Mouse (Mus musculus) forelimb bud, embryonic 11.5 days (tissue): ENCODE measurements around the gene Dnaaf1.

ENCODE experiments used
- DNase-seq: peaks from one replicate; pipeline ENCODE4 v3.0.0-alpha.2; 2012; ENCODE audit warnings: low read depth, low spot score

Dnaaf1 gene

GRCm38 (mm10) chr8:119571135-119571534 is 3.9 kb upstream of the Dnaaf1 start:
- no peak for DNase-seq

- DNase-seq = no peak
Observed at GRCm38 (mm10) chr8:119572411-119572810, 2.6 kb upstream of the Dnaaf1 start.

GRCm38 (mm10) chr8:119575366-119575726 is 311 bp downstream of the Dnaaf1 start:
- DNase-seq = no peak

DNA sequence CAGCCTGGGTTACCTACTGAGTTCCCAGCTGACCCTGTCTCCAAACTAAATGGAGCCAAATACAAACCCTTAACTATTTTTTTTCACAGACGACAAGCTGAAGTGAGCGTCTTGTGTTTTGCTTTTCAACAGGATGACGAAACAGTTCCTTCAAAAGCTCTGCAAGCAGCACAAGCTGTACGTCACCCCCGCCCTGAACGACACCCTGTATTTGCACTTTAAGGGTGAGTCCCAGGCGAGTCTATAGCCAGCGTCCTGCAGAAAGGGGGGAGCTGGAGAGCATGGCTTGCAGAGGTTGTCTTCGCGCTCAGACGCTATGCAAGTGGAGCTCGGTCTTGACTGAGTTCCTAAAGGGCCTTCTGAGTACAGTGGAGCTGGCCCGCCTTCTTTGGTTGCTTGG is 4.1 kb downstream of the Dnaaf1 start:
- DNase-seq = no peak

DNA sequence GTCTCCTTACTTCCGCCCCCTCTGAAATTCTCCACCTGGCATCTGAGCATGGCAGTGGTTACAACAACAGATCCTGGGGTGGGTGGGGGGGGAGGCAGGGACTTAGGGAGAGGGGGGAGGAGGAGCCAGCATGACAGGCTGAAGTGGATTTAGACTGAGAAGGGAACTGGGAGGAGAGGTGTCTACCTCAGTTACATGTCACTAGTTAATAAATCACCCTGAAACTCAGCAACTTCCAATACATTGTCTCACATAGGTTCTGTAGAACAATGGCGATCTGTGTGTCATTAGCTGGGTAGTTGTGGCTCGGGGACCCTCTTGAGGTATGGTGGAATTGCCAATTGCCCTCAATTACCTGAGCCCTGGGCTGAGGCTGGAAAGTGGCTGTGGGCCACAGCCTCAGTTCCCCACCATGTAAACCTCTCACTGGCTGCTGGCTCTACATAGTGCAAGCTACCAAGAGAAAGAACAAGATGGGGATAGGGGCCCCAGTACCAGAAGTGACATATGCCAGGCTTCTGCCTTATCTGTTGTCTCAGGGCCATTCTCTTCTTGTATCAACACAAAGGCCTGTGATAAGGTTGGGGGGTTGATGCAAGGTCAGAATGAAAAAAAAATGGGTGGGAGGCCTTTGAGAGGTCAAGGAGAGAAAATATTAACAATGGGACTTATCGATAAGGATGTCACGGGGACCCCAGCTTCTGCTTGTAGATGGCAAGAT is 5.6 kb downstream of the Dnaaf1 start:
- no peak for DNase-seq

DNA sequence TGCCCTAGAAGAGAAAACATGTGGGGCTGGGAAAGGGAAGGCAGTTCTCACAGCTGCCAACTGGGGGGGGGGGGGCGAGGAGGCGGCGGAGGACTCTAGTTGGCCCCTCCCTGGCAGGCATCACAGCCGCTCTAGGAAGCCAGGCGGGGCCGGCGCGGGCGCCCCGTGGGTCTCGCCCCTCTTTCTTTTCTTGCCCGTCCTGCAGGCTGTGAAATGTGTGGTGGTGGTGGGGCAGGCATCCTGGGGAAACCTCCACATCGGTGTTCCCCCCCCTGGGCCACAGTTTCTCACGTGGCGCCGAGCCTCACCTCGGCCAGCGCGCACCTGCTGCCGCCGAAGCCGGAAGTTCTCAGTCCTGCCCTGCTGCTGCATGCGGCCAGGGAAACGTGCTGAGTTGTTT is 10.9 kb downstream of the Dnaaf1 start:
- no peak for DNase-seq

DNA sequence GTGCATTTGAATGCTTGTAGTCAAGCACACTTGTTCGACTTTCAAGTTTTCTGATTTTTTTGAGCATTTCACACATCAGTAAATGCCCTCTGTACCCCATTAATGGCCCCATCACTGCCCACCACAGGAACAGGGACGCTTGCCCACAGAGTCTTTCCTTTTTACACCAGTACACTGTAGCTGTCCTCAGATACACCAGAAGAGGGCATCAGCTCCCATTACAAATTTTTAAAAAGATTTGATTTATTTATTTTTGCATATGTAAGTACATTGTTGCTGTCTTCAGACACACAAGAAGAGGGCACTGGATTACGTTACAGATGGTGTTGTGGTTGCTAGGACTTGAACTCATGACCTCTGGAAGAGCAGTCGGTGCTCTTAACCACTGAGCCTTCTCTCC is 13.3 kb downstream of the Dnaaf1 start:
- DNase-seq = no peak

GRCm38 (mm10) chr8:119588844-119589243 is 13.8 kb downstream of the Dnaaf1 start:
- DNase-seq = peak; percentile 68

- DNase-seq = no peak
Observed at GRCm38 (mm10) chr8:119590348-119590747, 15.3 kb downstream of the Dnaaf1 start.

GRCm38 (mm10) chr8:119591456-119591855 is 16.4 kb downstream of the Dnaaf1 start:
- no peak for DNase-seq

DNA sequence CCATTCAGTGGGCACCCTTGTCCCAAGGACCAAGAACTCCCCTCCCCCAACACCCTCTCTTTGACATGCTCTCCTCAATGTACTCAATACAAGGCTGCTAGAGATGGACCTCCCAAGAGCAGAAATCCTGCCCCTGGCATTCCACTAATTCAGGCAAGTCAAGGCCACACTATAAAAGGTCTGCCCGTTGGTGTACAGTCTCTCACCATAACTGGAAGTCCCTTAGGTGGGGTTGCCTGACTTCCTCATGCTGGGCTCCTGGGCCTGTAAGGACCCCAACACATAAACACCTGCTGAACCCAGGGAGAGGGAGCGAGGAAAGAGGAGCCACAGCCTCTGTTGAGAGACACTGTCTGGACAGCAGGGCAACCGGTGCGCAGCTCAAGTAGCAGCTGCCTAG is 28.7 kb downstream of the Dnaaf1 start:
- DNase-seq = no peak

DNA sequence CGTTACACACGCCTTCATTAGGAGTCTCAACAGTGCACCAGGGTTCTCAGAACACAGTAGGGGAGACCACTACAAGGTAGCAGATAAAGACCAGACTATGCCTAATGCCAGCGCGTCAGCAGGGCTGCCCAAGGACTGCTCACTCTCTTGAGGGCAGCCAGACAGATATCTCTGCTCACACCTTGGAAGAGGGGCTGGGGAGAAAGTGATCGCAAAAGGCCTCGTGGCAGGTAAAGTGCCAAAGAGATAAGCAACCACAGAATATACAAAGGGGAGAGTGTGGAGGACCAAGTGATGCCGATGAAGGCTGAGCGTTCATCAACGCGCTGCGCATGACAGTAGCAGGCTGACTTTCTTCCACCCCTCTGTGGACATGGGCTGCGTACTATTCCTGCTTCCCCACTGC is 29.4 kb downstream of the Dnaaf1 start:
- DNase-seq = no peak

- peak; percentile 91 for DNase-seq
Observed at GRCm38 (mm10) chr8:119604996-119605395, 30.0 kb downstream of the Dnaaf1 start, which contains the start of gene Taf1c. Gene Taf1c, minus strand, starts transcription at chr8:119605222.

GRCm38 (mm10) chr8:119606224-119606623 is 31.2 kb downstream of the Dnaaf1 start:
- no peak for DNase-seq

GRCm38 (mm10) chr8:119612471-119612870 is 37.4 kb downstream of the Dnaaf1 start, which contains the start of gene Adad2:
Gene Adad2, plus strand, starts transcription at chr8:119612747.
- no peak for DNase-seq

- DNase-seq = no peak
Observed at GRCm38 (mm10) chr8:119615096-119615495, 40.1 kb downstream of the Dnaaf1 start.

- no peak for DNase-seq
Observed at GRCm38 (mm10) chr8:119616358-119616757, 41.3 kb downstream of the Dnaaf1 start.

- no peak for DNase-seq
Observed at GRCm38 (mm10) chr8:119616811-119617210, 41.8 kb downstream of the Dnaaf1 start.

GRCm38 (mm10) chr8:119617586-119617985 is 42.6 kb downstream of the Dnaaf1 start:
- DNase-seq = no peak

DNA sequence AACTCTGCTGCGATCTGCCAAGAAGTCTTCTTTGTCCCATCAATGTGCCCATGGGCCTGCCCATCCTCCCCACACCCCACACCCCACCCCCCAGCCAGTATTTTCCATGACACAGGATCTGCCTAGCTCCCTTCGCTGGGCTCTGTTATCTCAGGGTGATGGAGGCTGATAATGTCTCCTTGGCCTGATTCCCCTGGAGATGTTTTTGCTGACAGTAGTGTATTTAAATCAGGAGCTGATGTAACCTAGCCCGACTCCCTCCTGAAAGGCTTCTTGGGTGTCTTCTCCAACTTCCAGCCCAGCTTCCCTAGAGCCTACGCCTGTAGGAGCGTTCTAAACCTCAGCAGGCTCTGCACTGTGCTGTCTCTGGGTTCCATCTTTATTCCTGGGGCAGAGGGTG is 43.9 kb downstream of the Dnaaf1 start:
- no peak for DNase-seq

DNA sequence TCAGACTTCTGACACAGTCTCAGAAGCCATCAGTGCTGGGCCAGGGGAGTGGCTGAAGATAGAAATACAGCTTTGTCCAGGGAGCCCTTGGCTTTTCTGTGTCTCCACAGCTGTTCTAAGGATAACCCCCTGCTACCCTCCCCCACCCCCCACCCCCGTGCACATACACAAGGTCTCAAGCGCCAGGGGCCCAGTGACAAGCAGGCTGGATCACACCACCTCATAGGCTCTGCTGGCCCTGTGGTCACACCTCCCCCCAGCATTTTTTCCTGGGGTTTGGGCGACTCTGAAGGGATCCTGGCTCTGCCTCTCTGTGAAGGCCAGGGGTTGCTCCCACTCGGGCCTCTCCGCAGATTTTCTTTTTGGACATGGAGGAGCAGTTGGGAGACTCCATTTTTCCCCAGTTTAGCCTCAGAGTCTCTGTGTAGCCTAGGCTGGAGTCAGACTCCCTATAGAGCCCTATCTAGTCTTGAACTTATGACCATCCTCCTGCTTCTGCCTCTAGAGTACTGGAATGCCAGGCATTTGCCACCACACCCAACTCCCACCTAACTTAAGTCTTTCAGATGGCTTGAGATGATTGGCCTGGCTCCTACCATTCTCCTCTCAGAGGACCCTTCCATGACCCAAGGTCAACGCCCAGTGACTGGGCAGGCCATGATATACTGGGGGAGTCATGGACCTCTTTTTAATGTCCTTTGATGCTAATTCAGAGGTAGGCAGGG is 45.2 kb downstream of the Dnaaf1 start:
- no peak for DNase-seq

GRCm38 (mm10) chr8:119620848-119621465 is 45.9 kb downstream of the Dnaaf1 start:
- DNase-seq = no peak

DNA sequence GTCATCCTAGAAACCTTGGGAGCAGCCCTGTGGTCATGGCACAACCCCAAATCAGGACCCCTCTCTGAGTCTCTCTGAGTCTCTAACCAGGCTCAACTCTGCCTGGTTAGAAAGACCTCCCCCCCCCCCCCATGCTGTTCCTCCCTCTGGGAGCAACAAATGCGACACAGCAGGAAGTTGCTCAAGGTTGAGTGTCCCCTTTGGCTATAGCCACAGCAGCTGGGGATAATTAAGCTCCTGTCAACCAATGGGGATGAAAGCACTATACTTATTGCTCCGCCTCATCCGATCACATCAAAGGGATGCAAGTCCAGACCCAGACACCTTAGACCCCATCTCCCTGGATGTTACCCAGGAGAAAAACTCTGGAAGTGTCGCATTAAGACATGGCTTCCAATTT is 47.5 kb downstream of the Dnaaf1 start:
- DNase-seq = no peak
